Mouse (Mus musculus) liver, embryonic 14.5 days (tissue): ENCODE measurements at regions not wholly inside any gene's neighbourhood (a gene's known extent, or its start where the extent isn't known, plus 50 kb on each side); places are given as distances from the start of the nearest gene placed in this dataset.

Experiments
- CTCF ChIP-seq: IDR thresholded peaks from 2 replicates; pipeline ENCODE4 v1.5.1; 2016; ENCODE audit warnings: antibody characterized with exemption, low read depth, control low read depth
- EP300 ChIP-seq: IDR thresholded peaks from 2 replicates; pipeline ENCODE4 v1.6.1; 2016; ENCODE audit warnings: antibody characterized with exemption, low read depth

DNA sequence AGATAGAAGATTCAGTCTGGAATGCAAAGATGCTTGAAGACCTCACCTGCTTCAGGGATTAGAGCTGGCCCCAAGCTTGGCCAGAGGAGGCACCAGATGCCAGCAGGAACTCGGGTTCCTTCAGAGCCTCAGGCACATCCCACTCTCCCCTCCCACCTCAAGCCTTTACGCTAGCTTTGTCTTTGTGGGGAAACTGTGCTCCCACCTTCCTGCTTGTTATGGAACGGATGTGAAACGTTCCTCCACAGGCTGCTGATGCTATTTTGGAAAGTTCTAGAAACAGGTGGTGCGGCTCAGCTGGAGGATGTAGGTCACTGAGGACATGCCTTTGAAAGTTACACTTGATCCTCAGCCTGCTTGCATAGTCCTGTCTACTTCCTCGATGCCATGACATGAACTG, 120.7 kb upstream of the Ptprt start:
- no peak for TF ChIP-seq CTCF
- no peak for TF ChIP-seq EP300
